Mouse (Mus musculus): ENCODE data around the gene Cecr2. TPM values are rescaled to one million over a fixed set of nuclear protein-coding genes. Genes with fewer than 3 reads are reported as not detected.
"Not testable (repeated sequence)": the region's sequence is repeated elsewhere in the genome, so short reads cannot be mapped to it uniquely, and the experiment has no call there.

Gene Cecr2
- polyA plus RNA-seq, 1 experiment from 2014 or later: 0.13 TPM

DNA sequence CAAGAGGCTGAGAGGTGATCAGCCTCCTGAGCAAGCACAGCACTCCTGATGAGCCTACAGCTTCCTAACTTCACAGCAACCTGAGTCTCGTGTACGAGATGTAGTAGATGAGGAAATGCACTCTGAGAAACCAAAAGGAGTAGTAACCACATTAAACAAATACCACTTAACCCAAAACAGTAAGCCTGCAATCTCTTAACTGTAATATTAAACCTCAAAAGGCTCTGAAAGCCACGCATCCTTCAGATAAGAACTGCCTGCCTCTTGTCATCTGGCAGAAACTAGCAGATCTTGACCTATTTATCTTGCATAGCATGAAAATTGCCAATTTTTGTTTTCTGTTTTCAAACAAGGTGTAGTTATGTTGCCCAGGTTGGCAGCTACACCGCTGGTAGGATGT lies 132.7 kb downstream of the Cecr2 start:
- H3K27me3 ChIP-seq (replicated peaks; ENCODE audit: control insufficient read depth, insufficient read depth, low read length): no peaks in the 10 kb centered on the region
- H3K4me1 ChIP-seq (replicated peaks; ENCODE audit: control insufficient read depth, insufficient read depth, low read length): no peaks in the 10 kb centered on the region
- H3K36me3 ChIP-seq (ENCODE audit: control insufficient read depth, insufficient read depth): peaks cover 99% of the 10 kb centered on the region
- H3K4me2 ChIP-seq (replicated peaks; ENCODE audit: low read depth): no peak overlapping the region
- no peaks in the 10 kb centered on the region for H3K9me3 ChIP-seq (ENCODE audit: control insufficient read depth)
- H3K27ac ChIP-seq (ENCODE audit: low read depth, low read length): no peak overlapping the region
- H3K4me3 ChIP-seq (ENCODE audit: low read depth, low read length): no peak overlapping the region
- H3K9ac ChIP-seq (ENCODE audit: low read depth, low read length): no peak overlapping the region
- 88% methylated on average over 4 of the region's 4 CpGs for WGBS
- TF ChIP-seq CTCF (IDR thresholded peaks at IDR 0.05; ENCODE audit: low read depth): no peak
- ATAC-seq: no peak

DNA sequence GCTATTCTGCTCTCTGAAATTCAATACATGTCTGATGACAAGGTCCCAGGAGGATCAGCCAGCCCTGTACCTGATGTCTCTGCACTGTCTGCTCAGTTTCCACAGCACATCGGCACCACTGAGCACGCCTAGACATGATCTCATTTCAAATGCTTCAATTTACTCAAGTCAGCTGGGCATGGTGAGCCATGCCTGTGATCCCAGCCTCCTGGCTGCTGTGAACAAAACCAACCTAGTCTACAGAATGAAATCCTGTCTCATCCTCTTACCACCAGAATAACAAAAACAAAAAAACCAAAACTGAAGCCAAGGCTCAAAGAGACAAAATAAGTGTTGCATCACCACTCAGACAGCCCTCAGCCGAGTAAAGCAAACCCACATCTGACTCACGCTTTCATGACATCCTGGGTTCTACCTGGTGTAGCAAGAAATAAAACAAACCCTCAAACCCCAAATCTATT lies 133.4 kb downstream of the Cecr2 start:
- Histone ChIP-seq H3K27me3 (replicated peaks; ENCODE audit: control insufficient read depth, insufficient read depth, low read length) (no peaks in the 10 kb centered on the region), H3K27ac (ENCODE audit: low read depth, low read length) (no peak overlapping the region), H3K4me1 (replicated peaks; ENCODE audit: control insufficient read depth, insufficient read depth, low read length) (no peaks in the 10 kb centered on the region), H3K9me3 (ENCODE audit: control insufficient read depth) (no peaks in the 10 kb centered on the region), H3K36me3 (ENCODE audit: control insufficient read depth, insufficient read depth) (peaks cover 100% of the 10 kb centered on the region), H3K4me2 (replicated peaks; ENCODE audit: low read depth) (no peak overlapping the region), H3K4me3 (ENCODE audit: low read depth, low read length) (no peak overlapping the region), H3K9ac (ENCODE audit: low read depth, low read length) (no peak overlapping the region)
- no peak for ATAC-seq
- WGBS: 89% methylated on average over 4 of the region's 4 CpGs
- TF ChIP-seq CTCF (IDR thresholded peaks at IDR 0.05; ENCODE audit: low read depth): no peak

DNA sequence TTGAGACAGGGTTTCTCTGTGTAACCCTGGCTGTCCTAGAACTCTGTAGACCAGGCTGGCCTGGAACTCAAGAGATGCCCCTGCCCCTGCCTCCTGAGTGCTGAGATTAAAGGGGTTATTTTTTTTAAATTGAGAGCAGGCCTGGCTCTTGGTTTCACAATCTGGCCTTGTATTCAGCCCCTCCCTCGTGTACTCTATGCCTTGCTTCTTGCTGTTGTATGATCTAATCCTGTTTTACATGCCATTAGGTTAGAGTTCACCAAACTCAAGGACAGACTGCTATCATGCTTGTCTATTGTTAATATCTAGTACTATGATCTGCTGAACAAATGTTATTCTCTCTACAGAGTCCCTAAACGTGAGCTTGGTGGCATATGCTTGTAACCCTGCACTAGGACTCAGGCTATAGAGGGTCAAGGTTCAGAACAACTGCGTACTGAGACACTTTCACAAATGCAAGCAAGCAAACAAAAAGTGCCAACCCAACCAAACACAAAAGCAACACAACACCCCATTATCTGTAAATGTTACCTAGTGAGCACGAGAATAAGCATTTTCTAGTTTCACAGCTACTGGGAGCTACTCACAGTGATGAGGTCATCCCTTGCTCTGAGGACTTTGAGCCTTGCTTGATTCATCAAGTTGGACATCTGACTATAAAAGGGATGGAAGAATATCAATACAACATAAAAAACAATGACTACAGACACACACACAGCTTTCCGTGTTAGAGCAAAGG lies 141.0 kb downstream of the Cecr2 start:
- TF ChIP-seq CTCF (IDR thresholded peaks at IDR 0.05; ENCODE audit: low read depth): no peak
- Histone ChIP-seq H3K27me3 (replicated peaks; ENCODE audit: control insufficient read depth, insufficient read depth, low read length) (no peaks in the 10 kb centered on the region), H3K4me1 (replicated peaks; ENCODE audit: control insufficient read depth, insufficient read depth, low read length) (no peaks in the 10 kb centered on the region), H3K4me2 (replicated peaks; ENCODE audit: low read depth) (no peak overlapping the region), H3K27ac (ENCODE audit: low read depth, low read length) (peak overlapping the region; percentile 68; the same call in 1 of the 2 replicates), H3K9ac (ENCODE audit: low read depth, low read length) (no peak overlapping the region), H3K4me3 (ENCODE audit: low read depth, low read length) (no peak overlapping the region), H3K36me3 (ENCODE audit: control insufficient read depth, insufficient read depth) (peaks cover 84% of the 10 kb centered on the region), H3K9me3 (ENCODE audit: control insufficient read depth) (no peaks in the 10 kb centered on the region)
- peak; percentile 86 for ATAC-seq
- WGBS: 47% methylated on average over 5 of the region's 5 CpGs

DNA sequence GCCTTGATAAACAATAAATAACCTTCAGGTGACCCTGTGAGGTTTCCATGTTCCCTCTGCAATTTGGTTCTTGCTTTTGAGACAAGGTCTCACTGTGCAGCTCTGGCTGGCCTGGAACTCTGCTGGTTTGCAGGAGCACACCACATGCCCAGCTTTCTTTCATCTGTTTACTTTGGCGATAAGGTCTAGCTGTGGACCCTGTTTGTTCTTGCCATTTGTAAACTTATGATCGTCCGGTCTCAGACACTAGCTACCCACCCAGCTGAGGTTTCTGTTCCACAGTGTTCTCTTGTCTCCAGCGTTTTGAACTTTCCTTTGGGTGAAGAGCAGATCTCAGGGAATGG lies 141.5 kb downstream of the Cecr2 start:
- no peak overlapping the region for H3K4me2 ChIP-seq (replicated peaks; ENCODE audit: low read depth)
- no peak for ATAC-seq
- H3K36me3 ChIP-seq (ENCODE audit: control insufficient read depth, insufficient read depth): peaks cover 78% of the 10 kb centered on the region
- H3K27ac ChIP-seq (ENCODE audit: low read depth, low read length): peak overlapping the region; percentile 68
- TF ChIP-seq CTCF (IDR thresholded peaks at IDR 0.05; ENCODE audit: low read depth): no peak
- no peaks in the 10 kb centered on the region for H3K27me3 ChIP-seq (replicated peaks; ENCODE audit: control insufficient read depth, insufficient read depth, low read length)
- 56% methylated on average over 4 of the region's 4 CpGs for WGBS
- no peak overlapping the region for H3K4me3 ChIP-seq (ENCODE audit: low read depth, low read length)
- no peaks in the 10 kb centered on the region for H3K4me1 ChIP-seq (replicated peaks; ENCODE audit: control insufficient read depth, insufficient read depth, low read length)
- no peaks in the 10 kb centered on the region for H3K9me3 ChIP-seq (ENCODE audit: control insufficient read depth)
- no peak overlapping the region for H3K9ac ChIP-seq (ENCODE audit: low read depth, low read length)

DNA sequence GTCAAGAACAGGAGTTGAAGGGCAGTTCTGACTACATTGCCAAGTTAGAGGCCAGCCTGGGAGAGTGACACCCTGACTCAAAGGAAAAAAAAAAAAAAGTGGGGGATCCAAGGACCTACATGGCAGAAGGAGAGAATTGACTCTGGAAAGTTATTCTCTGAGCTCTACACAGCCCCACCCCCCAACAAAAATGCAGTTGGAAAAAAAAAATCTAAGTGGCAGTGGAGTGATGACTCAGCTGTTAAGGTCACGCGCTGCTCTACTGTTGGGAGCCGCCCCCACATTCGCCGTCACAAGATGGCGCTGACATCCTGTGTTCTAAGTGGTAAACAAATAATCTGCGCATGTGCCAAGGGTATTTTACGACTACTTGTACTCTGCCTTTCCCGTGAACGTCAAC lies 145.8 kb downstream of the Cecr2 start:
- not testable (repeated sequence) for H3K4me3 ChIP-seq (ENCODE audit: low read depth, low read length); H3K27ac ChIP-seq (ENCODE audit: low read depth, low read length); H3K9ac ChIP-seq (ENCODE audit: low read depth, low read length); H3K27me3 ChIP-seq (replicated peaks; ENCODE audit: control insufficient read depth, insufficient read depth, low read length); H3K4me2 ChIP-seq (replicated peaks; ENCODE audit: low read depth); ATAC-seq; H3K9me3 ChIP-seq (ENCODE audit: control insufficient read depth); H3K4me1 ChIP-seq (replicated peaks; ENCODE audit: control insufficient read depth, insufficient read depth, low read length)
- 98% methylated on average over 6 of the region's 10 CpGs for WGBS
- H3K36me3 ChIP-seq (ENCODE audit: control insufficient read depth, insufficient read depth): peaks cover 38% of the 10 kb centered on the region

DNA sequence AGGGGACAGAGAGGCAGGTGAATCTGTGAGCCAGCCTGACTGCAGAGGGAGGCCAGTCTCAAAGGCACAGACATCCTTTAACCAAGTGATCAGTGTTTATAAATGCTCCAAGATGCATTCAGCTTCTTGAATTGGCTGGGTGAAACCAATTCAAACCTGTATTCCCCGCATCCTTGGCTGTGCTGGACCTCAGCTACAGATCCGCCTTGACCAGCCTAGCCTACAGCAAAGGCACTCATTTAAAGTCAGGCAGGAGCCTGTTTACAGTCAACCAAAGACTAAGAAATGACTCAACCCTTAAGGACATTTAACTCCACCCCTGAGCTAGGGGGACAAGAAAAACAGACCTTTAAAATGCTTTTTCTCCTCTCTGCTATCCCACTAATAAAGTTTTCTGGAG lies 153.1 kb downstream of the Cecr2 start:
- Histone ChIP-seq H3K9ac (ENCODE audit: low read depth, low read length) (no peak overlapping the region), H3K36me3 (ENCODE audit: control insufficient read depth, insufficient read depth) (peaks cover 20% of the 10 kb centered on the region), H3K27ac (ENCODE audit: low read depth, low read length) (no peak overlapping the region), H3K4me1 (replicated peaks; ENCODE audit: control insufficient read depth, insufficient read depth, low read length) (no peaks in the 10 kb centered on the region), H3K4me2 (replicated peaks; ENCODE audit: low read depth) (no peak overlapping the region), H3K27me3 (replicated peaks; ENCODE audit: control insufficient read depth, insufficient read depth, low read length) (no peaks in the 10 kb centered on the region), H3K4me3 (ENCODE audit: low read depth, low read length) (no peak overlapping the region), H3K9me3 (ENCODE audit: control insufficient read depth) (no peaks in the 10 kb centered on the region)
- ATAC-seq: no peak
- no peak for TF ChIP-seq CTCF (IDR thresholded peaks at IDR 0.05; ENCODE audit: low read depth)
- WGBS: 93% methylated on average over 2 of the region's 2 CpGs
